Mouse (Mus musculus): ENCODE results near the gene Kdm6b. TPM values are rescaled to one million over a fixed set of nuclear protein-coding genes. Genes with fewer than 3 reads are reported as not detected.

Kdm6b gene
- polyA plus RNA-seq, 1 experiment from 2014 or later = 13.1 TPM

GRCm38 (mm10) chr11:69421131-69421977 is 7.9 kb upstream of the Kdm6b start:
- Histone ChIP-seq H3K4me3 (ENCODE audit: low read depth, low read length) (no peak overlapping the region), H3K9me3 (ENCODE audit: control insufficient read depth, low read length) (no peaks in the 10 kb centered on the region), H3K27ac (replicated peaks) (no peak overlapping the region), H3K4me1 (replicated peaks; ENCODE audit: control insufficient read depth, insufficient read depth) (peaks cover 3% of the 10 kb centered on the region; the same call in 1 of the 2 replicates), H3K36me3 (ENCODE audit: control insufficient read depth, insufficient read depth, low read length) (no peaks in the 10 kb centered on the region), H3K9ac (ENCODE audit: low read length) (no peak overlapping the region), H3K4me2 (replicated peaks; ENCODE audit: low read depth) (no peak overlapping the region), H3K27me3 (ENCODE audit: control insufficient read depth, insufficient read depth, low read length) (no peaks in the 10 kb centered on the region)
- ATAC-seq (ENCODE audit: low FRiP score, low TSS enrichment) (no peak), DNase-seq (ENCODE audit: low spot score) (no peak)
- WGBS = 32% methylated on average over 25 of the region's 25 CpGs
- TF ChIP-seq EP300 (optimal IDR thresholded peaks at IDR 0.05) (no peak), CTCF (IDR thresholded peaks at IDR 0.05; ENCODE audit: low read depth) (no peak)

GRCm38 (mm10) chr11:69420554-69421000 is 7.1 kb upstream of the Kdm6b start:
- H3K9me3 ChIP-seq (ENCODE audit: control insufficient read depth, low read length) = no peaks in the 10 kb centered on the region
- WGBS = 24% methylated on average over 10 of the region's 10 CpGs

GRCm38 (mm10) chr11:69419813-69420553 is 6.5 kb upstream of the Kdm6b start:
- ATAC-seq (ENCODE audit: low FRiP score, low TSS enrichment) (no peak), DNase-seq (ENCODE audit: low spot score) (peak; percentile 61)
- H3K27ac ChIP-seq (replicated peaks) = peak overlapping the region; percentile 59
- peak overlapping the region; percentile 47 for H3K9ac ChIP-seq (ENCODE audit: low read length)
- no peaks in the 10 kb centered on the region for H3K27me3 ChIP-seq (ENCODE audit: control insufficient read depth, insufficient read depth, low read length)
- TF ChIP-seq CTCF (IDR thresholded peaks at IDR 0.05; ENCODE audit: low read depth) (no peak), EP300 (optimal IDR thresholded peaks at IDR 0.05) (no peak)
- no peaks in the 10 kb centered on the region for H3K9me3 ChIP-seq (ENCODE audit: control insufficient read depth, low read length)
- peak overlapping the region; percentile 59 for H3K4me3 ChIP-seq (ENCODE audit: low read depth, low read length)
- H3K36me3 ChIP-seq (ENCODE audit: control insufficient read depth, insufficient read depth, low read length) = no peaks in the 10 kb centered on the region
- peak overlapping the region; percentile 97 for H3K4me2 ChIP-seq (replicated peaks; ENCODE audit: low read depth)
- WGBS = 2% methylated on average over 30 of the region's 31 CpGs
- H3K4me1 ChIP-seq (replicated peaks; ENCODE audit: control insufficient read depth, insufficient read depth) = peaks cover 3% of the 10 kb centered on the region; the same call in 1 of the 2 replicates

More at GRCm38 (mm10) chr11:69420554-69421000, 7.1 kb upstream of the Kdm6b start:
- ATAC-seq (ENCODE audit: low FRiP score, low TSS enrichment) = no peak
- Histone ChIP-seq H3K36me3 (ENCODE audit: control insufficient read depth, insufficient read depth, low read length) (no peaks in the 10 kb centered on the region), H3K9ac (ENCODE audit: low read length) (no peak overlapping the region; the same call in 1 of the 2 replicates), H3K4me2 (replicated peaks; ENCODE audit: low read depth) (peak overlapping the region; percentile 97), H3K27me3 (ENCODE audit: control insufficient read depth, insufficient read depth, low read length) (no peaks in the 10 kb centered on the region), H3K27ac (replicated peaks) (no peak overlapping the region), H3K4me3 (ENCODE audit: low read depth, low read length) (peak overlapping the region; percentile 59), H3K4me1 (replicated peaks; ENCODE audit: control insufficient read depth, insufficient read depth) (peaks cover 3% of the 10 kb centered on the region; the same call in 1 of the 2 replicates)
- DNase-seq (ENCODE audit: low spot score) = no peak
- TF ChIP-seq EP300 (optimal IDR thresholded peaks at IDR 0.05) (no peak), CTCF (IDR thresholded peaks at IDR 0.05; ENCODE audit: low read depth) (no peak)

- peak; percentile 77 for TF ChIP-seq CTCF (IDR thresholded peaks at IDR 0.05; ENCODE audit: low read depth)
- no peak for TF ChIP-seq EP300 (optimal IDR thresholded peaks at IDR 0.05)
- peak overlapping the region; percentile 47 for H3K9ac ChIP-seq (ENCODE audit: low read length)
- DNase-seq (ENCODE audit: low spot score) = peak; percentile 63
- no peaks in the 10 kb centered on the region for H3K36me3 ChIP-seq (ENCODE audit: control insufficient read depth, insufficient read depth, low read length)
- H3K4me3 ChIP-seq (ENCODE audit: low read depth, low read length) = peak overlapping the region; percentile 59
- 1% methylated on average over 19 of the region's 19 CpGs for WGBS
- H3K9me3 ChIP-seq (ENCODE audit: control insufficient read depth, low read length) = no peaks in the 10 kb centered on the region
- ATAC-seq (ENCODE audit: low FRiP score, low TSS enrichment) = no peak
- no peaks in the 10 kb centered on the region for H3K27me3 ChIP-seq (ENCODE audit: control insufficient read depth, insufficient read depth, low read length)
- H3K4me1 ChIP-seq (replicated peaks; ENCODE audit: control insufficient read depth, insufficient read depth) = peaks cover 5% of the 10 kb centered on the region
- peak overlapping the region; percentile 97 for H3K4me2 ChIP-seq (replicated peaks; ENCODE audit: low read depth)
- peak overlapping the region; percentile 59 for H3K27ac ChIP-seq (replicated peaks)
Observed at GRCm38 (mm10) chr11:69419443-69419812, 6.0 kb upstream of the Kdm6b start.

- H3K27me3 ChIP-seq (ENCODE audit: control insufficient read depth, insufficient read depth, low read length) = no peaks in the 10 kb centered on the region
- peak overlapping the region; percentile 78 for H3K9ac ChIP-seq (ENCODE audit: low read length)
- H3K4me2 ChIP-seq (replicated peaks; ENCODE audit: low read depth) = peak overlapping the region; percentile 97
- ATAC-seq (ENCODE audit: low FRiP score, low TSS enrichment) (peak; percentile 89), DNase-seq (ENCODE audit: low spot score) (peak; percentile 98)
- no peaks in the 10 kb centered on the region for H3K36me3 ChIP-seq (ENCODE audit: control insufficient read depth, insufficient read depth, low read length)
- peak overlapping the region; percentile 98 for H3K27ac ChIP-seq (replicated peaks)
- WGBS = under 1% methylated on average over 45 of the region's 45 CpGs
- peaks cover 9% of the 10 kb centered on the region for H3K4me1 ChIP-seq (replicated peaks; ENCODE audit: control insufficient read depth, insufficient read depth)
- TF ChIP-seq EP300 (optimal IDR thresholded peaks at IDR 0.05) (no peak), CTCF (IDR thresholded peaks at IDR 0.05; ENCODE audit: low read depth) (no peak)
- H3K9me3 ChIP-seq (ENCODE audit: control insufficient read depth, low read length) = no peaks in the 10 kb centered on the region
- peak overlapping the region; percentile 59 for H3K4me3 ChIP-seq (ENCODE audit: low read depth, low read length)
Observed at GRCm38 (mm10) chr11:69418481-69419442, 5.3 kb upstream of the Kdm6b start.
